Mouse (Mus musculus) urinary bladder, postnatal 10 days (tissue): ENCODE results near the gene Podxl2.

Experiments used
- DNase-seq: peaks from one replicate; pipeline ENCODE4 v3.0.0; 2022; ENCODE audit warnings: low spot score

Podxl2 gene

GRCm38 (mm10) chr6:88827395-88828205 is 47.2 kb downstream of the Podxl2 start:
- DNase-seq = no peak

- DNase-seq = no peak
These were observed 47.9 kb downstream of the Podxl2 start for GRCm38 (mm10) chr6:88826965-88827364.

- no peak for DNase-seq
These were observed 48.3 kb downstream of the Podxl2 start for GRCm38 (mm10) chr6:88826545-88826944.

- DNase-seq = no peak
These were observed 48.8 kb downstream of the Podxl2 start for GRCm38 (mm10) chr6:88826088-88826487.

GRCm38 (mm10) chr6:88824183-88824582 is 50.7 kb downstream of the Podxl2 start:
- no peak for DNase-seq

GRCm38 (mm10) chr6:88821901-88822300 is 52.9 kb downstream of the Podxl2 start:
- no peak for DNase-seq

- DNase-seq = no peak
These were observed 53.5 kb downstream of the Podxl2 start for GRCm38 (mm10) chr6:88821294-88821693.

GRCm38 (mm10) chr6:88820853-88821252 is 54.0 kb downstream of the Podxl2 start:
- no peak for DNase-seq

- DNase-seq = no peak
These were observed 57.9 kb downstream of the Podxl2 start for GRCm38 (mm10) chr6:88816913-88817312.

GRCm38 (mm10) chr6:88815489-88815888 is 59.4 kb downstream of the Podxl2 start:
- DNase-seq = no peak

GRCm38 (mm10) chr6:88815036-88815435 is 59.8 kb downstream of the Podxl2 start:
- DNase-seq = no peak

GRCm38 (mm10) chr6:88813832-88814231 is 61.0 kb downstream of the Podxl2 start:
- DNase-seq = no peak

GRCm38 (mm10) chr6:88812886-88813285 is 62.0 kb downstream of the Podxl2 start:
- no peak for DNase-seq

- no peak for DNase-seq
These were observed 62.9 kb downstream of the Podxl2 start for GRCm38 (mm10) chr6:88811880-88812400.

GRCm38 (mm10) chr6:88811396-88811795 is 63.4 kb downstream of the Podxl2 start:
- DNase-seq = no peak

GRCm38 (mm10) chr6:88810291-88810690 is 64.6 kb downstream of the Podxl2 start:
- no peak for DNase-seq

- DNase-seq = no peak
These were observed 65.5 kb downstream of the Podxl2 start for GRCm38 (mm10) chr6:88809091-88810037.

GRCm38 (mm10) chr6:88804966-88805577 is 69.8 kb downstream of the Podxl2 start:
- DNase-seq = no peak

- no peak for DNase-seq
These were observed 70.7 kb downstream of the Podxl2 start for GRCm38 (mm10) chr6:88803957-88804695.

- no peak for DNase-seq
These were observed 71.8 kb downstream of the Podxl2 start for GRCm38 (mm10) chr6:88803051-88803450.

GRCm38 (mm10) chr6:88800735-88801134 is 74.1 kb downstream of the Podxl2 start:
- DNase-seq = no peak
